Mouse (Mus musculus): ENCODE results near the gene Gm9817.

DNA sequence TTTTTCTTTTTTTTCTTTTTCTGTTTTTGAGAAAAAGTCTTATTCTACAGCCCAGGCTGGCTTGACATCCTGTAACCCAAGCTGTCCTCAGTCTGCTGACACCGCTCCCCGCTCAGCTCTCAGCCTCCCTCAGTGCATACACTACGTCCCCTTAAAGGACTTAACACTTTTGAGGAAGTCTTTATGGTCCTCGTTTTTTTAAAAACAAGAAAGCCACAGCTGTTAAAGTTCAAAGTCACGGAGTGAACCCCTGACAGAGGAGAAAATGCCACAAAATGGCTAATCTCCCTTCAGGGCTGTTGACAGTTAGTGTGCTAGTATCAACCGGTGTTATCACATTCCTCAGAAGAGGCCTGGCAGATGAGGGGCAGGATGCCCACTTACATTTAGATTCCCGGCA lies 46.7 kb upstream of the Gm9817 start:
- TF ChIP-seq CTCF (IDR thresholded peaks at IDR 0.05; ENCODE audit: control insufficient read depth, insufficient read depth, low read length) = no peak
- no peak for TF ChIP-seq POLR2A (IDR thresholded peaks at IDR 0.05; ENCODE audit: borderline replicate concordance, control insufficient read depth, low read depth, low read length)

All from bone marrow, adult 2 months (tissue).